13 mouse cellular contexts compared by ENCODE assay signal in the genomic region with DNA sequence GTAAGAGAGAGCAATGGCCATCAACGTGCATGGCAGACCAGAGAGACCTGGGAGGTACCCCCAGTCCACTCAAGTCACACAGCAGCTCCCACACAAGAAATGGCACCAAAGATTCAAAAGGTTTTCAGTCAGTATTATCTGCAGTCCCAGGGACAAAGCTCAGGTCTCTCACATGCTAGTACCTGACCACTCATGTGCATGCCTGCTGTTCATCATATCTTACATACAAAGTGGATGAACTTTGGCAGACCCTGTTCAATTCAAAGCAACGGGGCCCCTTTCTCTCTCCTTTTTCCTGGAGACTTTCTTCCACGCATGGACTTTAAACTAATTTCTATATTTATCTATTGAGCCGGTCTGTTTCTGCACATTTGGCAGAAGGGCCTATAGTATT.
"Had no signal": no experiment of that assay in that cellular context is flagged by ENCODE, and none has a peak within 500 bp of the region (broad histone marks: within the 10 kb centered on the region; RNA-seq: fewer than 3 reads in every experiment).

No protein-coding gene starts in this region.

- H3K36me3 ChIP-seq: limb, embryonic 12.5 days; midbrain, embryonic 13.5 days had no signal

- H3K4me2 ChIP-seq: limb, embryonic 12.5 days; midbrain, embryonic 13.5 days had no signal

- H3K4me3 ChIP-seq: limb, embryonic 12.5 days; midbrain, embryonic 13.5 days had no signal

- H3K9me3 ChIP-seq: limb, embryonic 12.5 days; midbrain, embryonic 13.5 days had no signal

- ATAC-seq: lung, postnatal 0 days; midbrain, embryonic 13.5 days had no signal

- H3K9ac ChIP-seq: limb, embryonic 12.5 days; liver, embryonic 14.5 days; midbrain, embryonic 13.5 days had no signal

- DNase-seq: kidney, adult 8-10 months; kidney, postnatal 25 days; layer of hippocampus, adult 9-11 months; layer of hippocampus, postnatal 36 days; liver; lung, adult 2 months; lung, postnatal 4 days; right cerebral cortex, adult 18-20 months; right cerebral cortex, postnatal 25 days had no signal

- H3K27ac ChIP-seq: limb, embryonic 12.5 days; liver, embryonic 14.5 days; midbrain, embryonic 13.5 days had no signal
